Mouse (Mus musculus) gastrocnemius, adult 2 months (tissue): ENCODE results near the gene Aqp6. TPM values are rescaled to one million over a fixed set of nuclear protein-coding genes. Genes with fewer than 3 reads are reported as not detected.

Experiments used
- DNase-seq: peaks from one replicate; pipeline ENCODE4 v3.0.0; 2022
- H3K27ac ChIP-seq: fragments of 200-600 bp; 2 replicates; pipeline ENCODE4 v1.8.1; 2022; ENCODE audit warnings: mild to moderate bottlenecking
- H3K4me3 ChIP-seq: fragments of 200-600 bp; 2 replicates; pipeline ENCODE4 v1.8.1; 2022; ENCODE audit warnings: mild to moderate bottlenecking, moderate library complexity
- CTCF ChIP-seq: fragments of 200-600 bp; IDR thresholded peaks from 2 replicates; pipeline ENCODE4 v1.8.1; 2022; ENCODE audit warnings: antibody characterized with exemption, mild to moderate bottlenecking, moderate library complexity
- intact Hi-C: fragments of 180-260 bp; cut with DNase I; formaldehyde crosslinking; loops from one replicate; pipeline ENCODE4 v1.15.1; 2025
- total RNA-seq, 2 experiments: library from RNA; stranded (reverse); gene quantifications; 2 replicates each; pipeline ENCODE4 v1.2.3; 2021

Gene Aqp6
- total RNA-seq, 2 experiments from 2014 or later, result not detected

GRCm38 (mm10) chr15:99653876-99654275 is 52.7 kb downstream of the Aqp6 start:
- no peak overlapping the region for H3K4me3 ChIP-seq
- DNase-seq, result no peak
- H3K27ac ChIP-seq, result no peak overlapping the region
- no peak for TF ChIP-seq CTCF
- intact Hi-C loops, result no loop called here

Other genes with a start within 250 kb of the Aqp6 start
- gene Fmnl3, start 230.9 kb upstream of the Aqp6 start, total RNA-seq, result 1 to 10 TPM; 5.5 to 7.2 TPM
- 100 to 1,000 TPM; 181 to 184 TPM for gene Tmbim6, start 208.5 kb upstream of the Aqp6 start, total RNA-seq
- gene Nckap5l, start 143.7 kb upstream of the Aqp6 start, total RNA-seq, result 1 to 10 TPM; 2.3 to 2.7 TPM
- 1 to 10 TPM; 4.3 to 4.5 TPM for gene Bcdin3d, start 126.7 kb upstream of the Aqp6 start, total RNA-seq
- gene Faim2, start 73.2 kb upstream of the Aqp6 start, total RNA-seq, result under 1 TPM in 1 of 2 experiments, not detected in 1; 0.75 TPM
- not detected for gene Aqp2, start 22.3 kb upstream of the Aqp6 start, total RNA-seq
- gene Aqp5, start 10.6 kb upstream of the Aqp6 start, total RNA-seq, result not detected
- under 1 TPM; 0.89 to 0.94 TPM for gene Racgap1, start 50.3 kb downstream of the Aqp6 start, total RNA-seq
- gene Asic1, start 69.0 kb downstream of the Aqp6 start, total RNA-seq, result under 1 TPM in 1 of 2 experiments, not detected in 1; 0.31 TPM
- 1 to 10 TPM; 6.9 to 7.2 TPM for gene Smarcd1, start 100.7 kb downstream of the Aqp6 start, total RNA-seq
- gene Gm17349, start 104.1 kb downstream of the Aqp6 start, total RNA-seq, result 1 to 10 TPM in 1 of 2 experiments, not detected in 1; 1.0 TPM
- gene Gpd1, start 116.1 kb downstream of the Aqp6 start, total RNA-seq, result 100 to 1,000 TPM; 381 to 575 TPM
- 100 to 1,000 TPM; 145 to 166 TPM for gene Cox14, start 124.2 kb downstream of the Aqp6 start, total RNA-seq
- gene Cers5, start 171.5 kb downstream of the Aqp6 start, total RNA-seq, result 1 to 10 TPM; 4.6 to 5.4 TPM